Mouse (Mus musculus) lung, postnatal 0 days (tissue): ENCODE results near the gene Man1b1. TPM values are rescaled to one million over a fixed set of nuclear protein-coding genes. Genes with fewer than 3 reads are reported as not detected.

Experiments used
- ATAC-seq: fragments of 200-750 bp; cut with Nextera tagmentation; 2 replicates; pipeline ENCODE4 v1.8.0; 2017; ENCODE audit warnings: moderate library complexity
- DNase-seq: peaks from one replicate; pipeline ENCODE4 v3.0.0-alpha.2; 2016; ENCODE audit warnings: low spot score
- H3K27ac ChIP-seq: fragments of 300-500 bp; sonication (generic); 2 replicates; pipeline ENCODE4 v1.5.1; 2014; ENCODE audit warnings: antibody characterized with exemption, mild to moderate bottlenecking, low read length, mixed read lengths
- H3K27me3 ChIP-seq: fragments of 300-500 bp; sonication (generic); replicated peaks from 2 replicates; pipeline ENCODE4 v1.6.1; 2014; ENCODE audit warnings: low read length, mixed read lengths; ENCODE audit not compliant: insufficient read depth
- H3K36me3 ChIP-seq: fragments of 300-500 bp; sonication (generic); 2 replicates; pipeline ENCODE4 v1.6.1; 2014; ENCODE audit warnings: low read length, mixed read lengths; ENCODE audit not compliant: insufficient read depth
- H3K4me1 ChIP-seq: fragments of 300-500 bp; sonication (generic); 2 replicates; pipeline ENCODE4 v1.6.1; 2014; ENCODE audit warnings: antibody characterized with exemption, low read depth, low read length, mixed read lengths; ENCODE audit not compliant: insufficient read depth
- H3K4me2 ChIP-seq: fragments of 300-500 bp; sonication (generic); replicated peaks from 2 replicates; pipeline ENCODE4 v1.6.1; 2014; ENCODE audit warnings: low read depth, mild to moderate bottlenecking, low read length, moderate library complexity, mixed read lengths
- H3K4me3 ChIP-seq: fragments of 300-500 bp; sonication (generic); 2 replicates; pipeline ENCODE4 v1.5.1; 2014; ENCODE audit warnings: low read depth, low read length
- H3K9ac ChIP-seq: fragments of 300-500 bp; sonication (generic); replicated peaks from 2 replicates; pipeline ENCODE4 v1.6.1; 2014; ENCODE audit warnings: low read depth, mild to moderate bottlenecking
- H3K9me3 ChIP-seq: fragments of 300-500 bp; sonication (generic); 2 replicates; pipeline ENCODE4 v1.6.1; 2016; ENCODE audit warnings: low read length, mixed read lengths
- CTCF ChIP-seq: IDR thresholded peaks from 2 replicates; pipeline ENCODE4 v1.5.1; 2016; ENCODE audit warnings: antibody characterized with exemption, mild to moderate bottlenecking
- EP300 ChIP-seq: IDR thresholded peaks from 2 replicates; pipeline ENCODE4 v1.6.1; 2016; ENCODE audit warnings: antibody characterized with exemption, mild to moderate bottlenecking, control low read depth
- WGBS: fragments of 180-500 bp; shearing (Covaris S2); extraction: QIAGEN DNeasy Blood & Tissue Kit; methylation state at CpG from one replicate; pipeline ENCODE4 v1.1.7; 2014; 5-methylcytosine and 5-hydroxymethylcytosine counted together
- polyA plus RNA-seq: library from polyadenylated mRNA; unstranded; fragments of >200 nt; fragmentation: Nextera tagmentation; extraction: Ambion mirVana; gene quantifications from 2 replicates; pipeline ENCODE4 v1.2.1, GENCODE M21; 2015

The Man1b1 gene
- polyA plus RNA-seq, 1 experiment from 2014 or later, result 36.8 TPM

- ATAC-seq, result no peak
- peak overlapping the region; percentile 69 for H3K4me3 ChIP-seq
- DNase-seq, result no peak
Measured at GRCm38 (mm10) chr2:25364761-25365090, 32.6 kb downstream of the Man1b1 start.

GRCm38 (mm10) chr2:25365091-25365761 lies 33.1 kb downstream of the Man1b1 start, which contains the start of gene Uap1l1:
TSS of gene Uap1l1 (minus strand) at chr2:25365682.
- Histone ChIP-seq H3K4me3 (peak within 1 kb of the TSS; percentile 69), H3K4me2 (peak within 1 kb of the TSS; percentile 97), H3K4me1 (peaks cover 6% of the 10 kb centered on the region; the same call in 1 of the 2 replicates), H3K27ac (peak within 1 kb of the TSS; percentile 73), H3K9ac (peak within 1 kb of the TSS; percentile 68), H3K27me3 (no peaks in the 10 kb centered on the region), H3K36me3 (0 out of 2 replicates have a peak, but pooled peaks cover 4% of the 10 kb centered on the region), H3K9me3 (no peaks in the 10 kb centered on the region)
- DNase-seq (peak; percentile 92), ATAC-seq (peak; percentile 85)
- TF ChIP-seq EP300 (no peak), CTCF (no peak)
- under 1% methylated on average over 53 of the region's 54 CpGs for WGBS

More at GRCm38 (mm10) chr2:25364761-25365090, 32.6 kb downstream of the Man1b1 start:
- H3K9ac ChIP-seq, result peak overlapping the region; percentile 68; the same call in 1 of the 2 replicates
- H3K4me1 ChIP-seq, result peaks cover 6% of the 10 kb centered on the region; the same call in 1 of the 2 replicates
- 0 out of 2 replicates have a peak, but pooled peaks cover 4% of the 10 kb centered on the region for H3K36me3 ChIP-seq
- no peaks in the 10 kb centered on the region for H3K9me3 ChIP-seq
- H3K27ac ChIP-seq, result peak overlapping the region; percentile 73
- H3K27me3 ChIP-seq, result no peaks in the 10 kb centered on the region
- TF ChIP-seq EP300, result no peak
- no peak for TF ChIP-seq CTCF
- H3K4me2 ChIP-seq, result peak overlapping the region; percentile 97
- 27% methylated on average over 9 of the region's 9 CpGs for WGBS

- Histone ChIP-seq H3K36me3 (no peaks in the 10 kb centered on the region), H3K9ac (no peak overlapping the region), H3K4me3 (no peak overlapping the region), H3K27ac (no peak overlapping the region), H3K9me3 (no peaks in the 10 kb centered on the region), H3K27me3 (no peaks in the 10 kb centered on the region), H3K4me1 (peaks cover 19% of the 10 kb centered on the region), H3K4me2 (no peak overlapping the region)
- TF ChIP-seq CTCF, result no peak
- no peak for TF ChIP-seq EP300
- DNase-seq, result no peak
- 84% methylated on average over 3 of the region's 3 CpGs for WGBS
- no peak for ATAC-seq
Measured at GRCm38 (mm10) chr2:25369996-25370395, 37.9 kb downstream of the Man1b1 start.

- peak; percentile 97 for ATAC-seq
- Histone ChIP-seq H3K27me3 (no peaks in the 10 kb centered on the region), H3K27ac (no peak within 1 kb of the TSS), H3K4me1 (peaks cover 19% of the 10 kb centered on the region), H3K4me3 (peak within 1 kb of the TSS; percentile 54), H3K36me3 (no peaks in the 10 kb centered on the region), H3K4me2 (peak within 1 kb of the TSS; percentile 100), H3K9ac (no peak within 1 kb of the TSS; the same call in 1 of the 2 replicates), H3K9me3 (no peaks in the 10 kb centered on the region)
- WGBS, result 1% methylated on average over 65 of the region's 65 CpGs
- DNase-seq, result peak; percentile 93
- TF ChIP-seq EP300, result no peak
- no peak for TF ChIP-seq CTCF
Measured at GRCm38 (mm10) chr2:25371764-25372643, 39.9 kb downstream of the Man1b1 start, which contains the start of gene Sapcd2. TSS of gene Sapcd2 (plus strand) at chr2:25372321.

- Histone ChIP-seq H3K9me3 (no peaks in the 10 kb centered on the region), H3K27me3 (no peaks in the 10 kb centered on the region), H3K27ac (no peak overlapping the region), H3K36me3 (no peaks in the 10 kb centered on the region), H3K9ac (no peak overlapping the region; the same call in 1 of the 2 replicates), H3K4me2 (peak overlapping the region; percentile 100), H3K4me1 (peaks cover 19% of the 10 kb centered on the region), H3K4me3 (peak overlapping the region; percentile 54)
- ATAC-seq (no peak; the same call in 1 of the 2 replicates), DNase-seq (no peak)
- no peak for TF ChIP-seq EP300
- TF ChIP-seq CTCF, result no peak
- WGBS, result 4% methylated on average over 42 of the region's 42 CpGs
Measured at GRCm38 (mm10) chr2:25372644-25373391, 40.7 kb downstream of the Man1b1 start.
